Mouse (Mus musculus): ENCODE measurements around the gene Taf3. TPM values are rescaled to one million over a fixed set of nuclear protein-coding genes. Genes with fewer than 3 reads are reported as not detected.

Gene Taf3
- total RNA-seq, 2 experiments from 2014 or later: 3.5 to 9.6 TPM

DNA sequence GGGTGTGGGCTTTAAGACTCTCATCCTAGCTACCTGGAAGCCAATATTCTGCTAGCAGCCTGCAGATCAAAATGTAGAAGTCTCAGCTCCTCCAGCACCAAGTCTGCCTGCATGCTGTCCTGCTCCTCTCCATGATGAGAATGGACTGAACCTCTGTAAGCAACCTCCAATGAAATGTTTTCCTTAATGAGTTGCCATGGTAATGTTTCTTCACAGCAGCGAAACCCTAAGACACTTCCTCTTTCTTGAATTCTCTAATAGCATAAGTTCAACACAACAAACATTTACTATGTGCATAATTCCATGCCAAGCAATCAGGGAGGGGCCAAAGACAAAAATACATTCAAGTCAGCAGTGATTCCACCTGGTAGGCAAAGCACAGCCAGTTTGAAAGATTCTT lies 82.8 kb downstream of the Taf3 start:
- no peak for ATAC-seq (replicated peaks; ENCODE audit: low FRiP score, poor library complexity, severe bottlenecking)

DNA sequence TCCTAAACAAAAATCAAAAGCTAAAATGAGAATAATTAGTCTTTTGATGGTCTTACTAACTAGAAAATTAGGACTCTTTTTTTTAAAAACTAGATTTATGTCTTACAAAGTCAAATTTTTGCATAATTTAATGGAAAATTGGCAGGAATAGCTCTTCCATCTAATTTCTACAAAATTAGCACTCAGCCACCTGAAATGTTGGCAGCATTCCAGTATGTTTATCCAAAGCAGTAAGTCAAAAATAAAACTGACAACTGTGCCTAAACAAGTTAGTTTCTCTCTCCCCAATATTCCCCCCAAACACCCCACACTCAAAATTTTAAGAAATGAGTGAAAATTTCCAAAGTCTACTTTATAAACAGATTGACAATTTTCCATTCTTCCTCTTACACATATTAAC lies 85.5 kb downstream of the Taf3 start:
- ATAC-seq (replicated peaks; ENCODE audit: low FRiP score, poor library complexity, severe bottlenecking): no peak

DNA sequence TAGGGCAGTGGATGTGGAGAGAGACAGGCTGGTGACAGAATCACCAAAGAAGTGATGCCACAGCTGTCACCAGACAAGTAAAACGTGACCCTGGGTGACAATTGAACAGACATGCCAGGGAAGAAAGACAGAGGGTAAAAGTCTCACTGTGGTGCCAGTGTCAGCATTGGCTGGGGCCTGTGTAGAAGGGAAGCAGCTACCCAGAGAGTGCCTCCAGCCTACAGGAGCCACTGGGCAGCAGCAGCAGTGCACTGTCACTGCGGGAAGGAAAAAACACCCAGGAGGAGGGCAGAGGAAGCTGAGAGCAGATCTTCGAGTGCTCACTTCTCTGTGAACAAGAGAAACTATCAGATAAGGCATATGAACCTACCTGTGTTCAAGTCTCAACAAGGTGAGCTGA lies 86.7 kb downstream of the Taf3 start:
- ATAC-seq (replicated peaks; ENCODE audit: low FRiP score, poor library complexity, severe bottlenecking): no peak

DNA sequence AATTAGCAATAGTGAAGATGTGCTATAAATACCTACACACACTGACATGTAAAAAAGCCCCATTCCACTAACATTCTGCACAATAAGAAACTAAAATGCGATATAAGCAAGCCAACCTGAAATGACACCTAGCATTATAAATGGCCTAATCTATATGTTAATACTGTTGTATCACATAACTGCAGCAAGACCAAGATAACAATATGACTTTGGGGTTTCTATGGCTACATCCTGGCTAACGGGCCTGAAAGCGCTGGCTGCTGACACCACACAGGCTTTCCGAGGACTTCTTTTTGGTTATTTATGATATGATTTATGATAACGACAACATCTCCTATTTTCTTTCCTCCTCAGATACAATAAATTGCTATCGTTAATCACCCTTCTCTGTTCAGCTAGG lies 90.4 kb downstream of the Taf3 start:
- no peak for ATAC-seq (replicated peaks; ENCODE audit: low FRiP score, poor library complexity, severe bottlenecking)

DNA sequence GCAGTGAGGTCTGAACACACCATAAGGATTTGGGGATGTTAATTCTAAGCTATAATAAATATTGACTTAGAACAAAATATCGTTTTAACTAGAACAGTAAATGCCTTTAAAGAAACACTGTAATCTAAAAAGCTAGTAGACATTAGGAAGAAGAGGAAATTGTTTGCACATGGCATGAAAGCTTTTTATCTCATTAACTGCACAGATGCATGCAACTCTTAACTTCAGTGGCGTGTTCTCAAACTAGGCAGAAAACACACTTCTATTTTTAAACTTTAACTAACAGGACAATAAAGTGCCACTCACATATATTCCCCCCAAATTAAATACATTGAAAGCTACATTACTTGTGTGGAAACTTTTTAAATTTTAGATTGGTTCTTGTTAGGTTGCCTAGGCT lies 91.8 kb downstream of the Taf3 start:
- ATAC-seq (replicated peaks; ENCODE audit: low FRiP score, poor library complexity, severe bottlenecking): no peak

DNA sequence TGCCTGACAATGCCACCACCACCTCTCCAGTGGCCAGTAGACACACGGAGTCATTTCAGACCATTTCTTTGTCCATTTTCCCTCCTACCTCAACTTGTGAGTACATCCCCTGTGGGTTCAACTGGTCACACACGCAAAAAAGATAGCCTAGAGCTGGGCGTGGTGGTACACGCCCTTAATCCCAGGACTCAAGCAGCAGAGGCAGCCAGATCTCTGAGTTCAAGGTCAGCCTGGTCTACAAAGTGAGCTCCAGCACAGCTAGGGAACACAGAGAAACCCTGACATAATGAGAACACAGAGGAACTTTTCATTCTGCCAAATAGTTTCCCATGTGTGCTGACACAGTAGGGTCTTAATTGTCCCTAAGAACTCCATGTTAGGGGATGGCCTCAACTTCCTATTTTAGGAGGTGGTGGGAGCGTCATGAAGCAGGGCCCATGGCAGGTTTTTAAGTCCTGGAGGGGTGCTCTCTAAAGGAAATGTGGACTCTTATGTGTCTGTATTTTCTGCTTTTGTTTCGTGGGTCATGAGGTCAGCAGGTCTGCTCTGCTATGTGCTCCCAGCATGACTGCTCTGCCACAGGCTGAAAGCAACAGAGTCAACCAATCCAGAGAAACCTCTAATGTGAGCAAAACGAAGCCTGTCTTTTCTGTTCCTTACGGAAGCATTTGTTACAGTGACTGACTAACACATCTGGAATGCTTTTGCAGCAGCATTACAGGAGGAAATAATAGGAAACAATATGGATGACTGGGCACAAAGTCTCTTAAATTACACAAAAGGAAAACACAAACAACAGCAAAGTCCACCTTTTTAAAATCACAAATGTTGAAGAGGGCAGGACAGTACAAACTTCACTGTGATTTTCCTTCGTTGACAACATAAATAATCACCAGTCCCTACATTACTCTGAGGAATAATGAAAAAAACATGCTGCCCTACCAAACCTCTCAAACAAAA lies 92.5 kb downstream of the Taf3 start:
- no peak for ATAC-seq (replicated peaks; ENCODE audit: low FRiP score, poor library complexity, severe bottlenecking)

DNA sequence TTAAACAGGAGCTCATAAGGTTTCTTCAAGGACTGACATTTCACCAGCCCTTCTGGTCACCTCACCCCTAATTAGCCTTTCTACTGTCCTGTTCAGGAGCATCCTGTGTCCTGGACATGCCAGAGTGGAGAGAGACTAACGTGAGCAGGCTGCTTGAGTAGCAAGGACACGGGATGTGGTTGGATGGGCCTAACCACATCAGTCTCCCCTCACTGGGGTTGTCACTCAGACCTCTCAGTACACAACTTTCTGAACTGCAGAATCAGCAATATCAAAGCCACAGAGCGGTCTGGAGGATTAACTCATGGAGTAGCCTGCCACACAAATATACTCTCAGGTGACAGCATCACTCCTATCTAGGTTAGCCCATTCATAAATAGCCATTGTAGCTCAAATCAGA lies 101.7 kb downstream of the Taf3 start:
- ATAC-seq (replicated peaks; ENCODE audit: low FRiP score, poor library complexity, severe bottlenecking): no peak

DNA sequence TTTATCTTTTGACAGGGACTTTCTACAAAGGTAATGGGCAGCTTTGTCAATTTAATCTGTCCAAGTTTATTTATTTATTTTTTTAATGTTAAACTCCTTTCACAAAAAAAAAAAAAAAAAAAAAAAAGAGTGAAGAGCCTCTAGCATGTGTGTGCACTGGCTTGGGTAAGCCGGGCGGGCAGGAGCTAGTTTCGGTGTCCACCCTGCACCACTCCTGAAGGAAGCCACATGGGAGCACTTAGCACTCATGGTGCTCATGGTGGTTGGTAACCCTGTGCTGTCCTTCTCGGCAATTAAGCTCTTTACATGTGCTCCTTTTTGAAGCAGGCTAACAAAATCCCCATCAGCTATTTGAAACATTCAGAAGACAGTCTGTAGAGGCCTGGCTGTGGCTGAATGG lies 102.8 kb downstream of the Taf3 start:
- no peak for ATAC-seq (replicated peaks; ENCODE audit: low FRiP score, poor library complexity, severe bottlenecking)

DNA sequence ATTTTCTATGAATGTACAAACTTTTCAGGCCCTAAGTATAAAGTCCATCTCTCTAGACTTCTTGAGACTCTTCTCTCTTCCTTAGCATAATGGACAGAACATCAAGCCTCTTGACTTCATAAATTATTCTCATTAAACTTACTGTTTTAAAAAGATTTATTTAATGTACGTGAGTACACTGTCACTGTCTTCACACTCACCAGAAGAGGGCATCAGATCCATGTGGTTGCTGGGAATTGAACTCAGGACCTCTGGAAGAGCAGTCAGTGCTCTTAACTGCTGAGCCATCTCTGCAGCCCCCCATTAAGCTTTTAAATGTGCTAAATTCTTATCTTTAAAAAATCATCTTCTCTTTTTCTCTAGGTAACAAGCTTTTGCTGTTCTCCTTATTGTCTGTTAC lies 105.4 kb downstream of the Taf3 start:
- no peak for ATAC-seq (replicated peaks; ENCODE audit: low FRiP score, poor library complexity, severe bottlenecking)

DNA sequence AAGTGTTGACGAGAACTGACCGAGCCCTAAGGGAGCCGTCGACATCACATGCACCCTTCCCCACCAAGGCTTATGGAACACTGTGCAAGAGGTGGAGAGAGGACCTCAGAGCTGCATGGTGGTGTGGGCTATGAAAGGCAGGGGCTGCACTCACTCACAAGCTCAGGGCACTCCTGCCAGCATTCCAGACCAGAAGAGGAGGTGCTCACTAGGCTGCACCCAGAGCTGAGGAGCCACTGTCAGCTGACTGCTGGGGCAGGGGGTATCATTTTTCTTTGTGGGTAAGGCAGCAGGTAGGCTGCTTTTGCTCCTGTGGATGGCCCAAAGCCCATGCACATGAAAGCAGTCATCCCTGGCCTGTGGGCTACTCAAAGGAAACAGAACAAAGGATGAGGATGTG lies 109.1 kb downstream of the Taf3 start:
- ATAC-seq (replicated peaks; ENCODE audit: low FRiP score, poor library complexity, severe bottlenecking): no peak

DNA sequence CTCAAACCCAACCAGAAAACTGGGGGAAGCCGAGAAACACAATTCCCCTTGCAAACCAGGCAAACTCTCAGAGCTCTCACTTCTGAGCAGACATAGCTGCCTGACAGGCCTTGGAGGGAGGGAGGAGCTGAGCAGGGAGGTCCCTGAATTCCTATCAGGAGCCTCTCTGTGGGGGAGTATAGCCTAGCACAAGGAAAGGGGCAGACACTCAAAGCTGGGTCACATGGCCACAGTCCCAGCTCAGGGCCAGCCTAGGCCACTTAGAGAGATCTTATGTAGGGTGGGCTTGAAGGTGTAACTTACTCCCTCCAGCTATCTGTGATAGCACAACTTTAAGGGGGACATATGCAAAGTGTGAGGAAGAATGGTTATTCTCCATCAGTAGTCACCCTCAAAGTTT lies 112.4 kb downstream of the Taf3 start:
- ATAC-seq (replicated peaks; ENCODE audit: low FRiP score, poor library complexity, severe bottlenecking): no peak

DNA sequence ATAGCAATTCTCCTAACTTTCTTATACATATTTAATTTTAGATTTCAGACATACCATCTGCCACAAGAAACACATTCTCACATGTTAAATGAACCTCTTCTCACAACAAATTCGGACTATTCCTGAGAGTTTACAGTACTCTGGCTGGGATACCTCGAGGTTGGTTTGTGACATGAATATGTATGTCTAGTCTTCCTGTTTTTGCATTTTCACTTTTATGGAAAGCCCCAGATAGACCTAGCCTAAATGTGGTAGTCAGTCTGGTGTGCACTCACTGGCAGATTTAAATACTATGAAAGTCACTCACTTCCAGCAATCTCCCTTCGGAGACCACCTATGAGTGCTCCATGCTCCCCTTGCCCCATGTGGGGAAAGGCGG lies 121.5 kb downstream of the Taf3 start:
- no peak for ATAC-seq (replicated peaks; ENCODE audit: low FRiP score, poor library complexity, severe bottlenecking)

DNA sequence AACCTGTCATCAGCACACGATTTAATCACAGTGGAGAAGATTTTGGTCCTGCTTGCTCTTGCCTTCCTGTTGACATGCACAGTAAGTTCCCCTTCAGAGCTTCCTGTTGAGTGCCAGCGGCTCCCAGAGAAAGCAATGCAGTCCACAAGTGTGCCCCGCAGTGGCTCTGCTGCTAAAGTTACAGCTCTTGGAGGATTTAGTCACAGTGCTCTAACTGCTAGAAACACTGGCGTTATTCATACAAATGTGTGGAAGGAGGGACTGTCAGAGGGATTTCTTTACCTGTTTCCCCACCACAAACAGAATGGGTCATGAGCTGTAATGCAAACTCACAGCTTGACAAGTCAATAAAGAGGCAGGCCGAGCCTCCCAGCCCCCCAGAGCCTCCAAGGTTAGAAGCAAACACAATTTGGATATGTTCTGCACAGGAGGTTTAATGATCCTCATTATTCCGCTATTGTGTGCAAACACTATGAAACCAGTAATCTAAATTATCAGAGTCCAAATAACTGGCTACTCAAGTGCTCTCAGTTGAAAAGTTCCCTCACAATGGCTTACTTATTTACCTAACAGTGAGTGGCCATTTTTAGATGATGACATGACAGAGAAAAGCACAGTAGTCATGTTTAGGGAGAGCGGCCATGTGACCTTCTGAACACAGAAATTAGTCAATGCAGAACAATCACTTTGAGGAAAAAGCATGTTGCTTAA lies 122.0 kb downstream of the Taf3 start:
- no peak for ATAC-seq (replicated peaks; ENCODE audit: low FRiP score, poor library complexity, severe bottlenecking)

DNA sequence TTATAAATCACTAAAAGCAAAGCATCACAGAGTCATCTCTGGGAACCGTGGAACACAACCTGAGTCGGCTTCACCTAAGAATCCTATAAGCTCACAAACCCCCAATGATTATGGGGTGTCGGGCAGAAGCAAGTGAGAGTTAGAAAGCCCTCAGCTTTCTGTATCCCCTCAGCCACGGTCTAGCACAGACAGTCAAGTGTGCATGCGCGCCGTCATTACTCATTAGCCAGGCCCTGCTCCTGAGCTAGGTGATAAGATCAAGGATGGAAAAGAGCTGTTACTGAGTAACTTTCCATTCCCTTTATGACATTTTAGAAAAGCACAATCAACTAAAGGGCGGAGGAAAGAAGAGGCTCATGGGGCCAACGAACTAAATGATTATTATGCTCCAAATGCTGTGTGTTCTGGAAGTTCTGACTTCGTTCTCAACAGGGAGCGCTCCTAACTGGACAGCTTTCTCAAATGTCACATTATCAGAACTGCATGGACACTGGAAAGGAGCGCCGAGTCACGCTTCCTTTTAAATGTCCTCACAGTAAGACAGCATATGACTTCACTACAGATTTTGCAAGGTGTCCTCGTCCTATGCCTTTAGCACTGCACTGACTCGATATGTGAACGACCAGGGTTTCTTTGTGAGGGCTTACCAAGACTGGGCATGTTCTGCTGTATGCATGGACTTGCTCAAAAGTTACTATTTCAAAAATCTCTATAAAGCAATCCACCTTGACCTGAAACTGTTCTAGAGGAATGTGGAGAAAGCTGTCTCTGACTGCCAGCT lies 129.5 kb downstream of the Taf3 start:
- ATAC-seq (replicated peaks; ENCODE audit: low FRiP score, poor library complexity, severe bottlenecking): no peak

DNA sequence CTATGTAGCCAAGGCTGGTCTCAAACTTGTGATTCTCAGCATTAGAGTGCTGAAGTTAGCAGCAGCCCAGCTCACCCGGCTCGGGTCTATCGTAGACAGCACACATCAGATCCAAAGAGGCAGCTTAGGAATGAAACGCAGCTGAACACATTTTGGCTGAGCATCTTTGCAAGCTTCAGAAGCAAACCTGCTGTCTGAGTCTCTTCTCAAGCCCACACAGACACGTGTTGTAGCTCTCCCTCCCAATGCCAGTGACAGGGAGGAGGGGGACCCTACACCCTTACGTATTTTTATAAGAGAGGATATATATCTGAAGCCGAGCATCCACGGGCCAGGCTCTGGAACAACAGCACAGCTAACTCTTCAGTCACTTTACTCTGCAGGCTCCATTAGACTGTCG lies 130.8 kb downstream of the Taf3 start:
- no peak for ATAC-seq (replicated peaks; ENCODE audit: low FRiP score, poor library complexity, severe bottlenecking)

DNA sequence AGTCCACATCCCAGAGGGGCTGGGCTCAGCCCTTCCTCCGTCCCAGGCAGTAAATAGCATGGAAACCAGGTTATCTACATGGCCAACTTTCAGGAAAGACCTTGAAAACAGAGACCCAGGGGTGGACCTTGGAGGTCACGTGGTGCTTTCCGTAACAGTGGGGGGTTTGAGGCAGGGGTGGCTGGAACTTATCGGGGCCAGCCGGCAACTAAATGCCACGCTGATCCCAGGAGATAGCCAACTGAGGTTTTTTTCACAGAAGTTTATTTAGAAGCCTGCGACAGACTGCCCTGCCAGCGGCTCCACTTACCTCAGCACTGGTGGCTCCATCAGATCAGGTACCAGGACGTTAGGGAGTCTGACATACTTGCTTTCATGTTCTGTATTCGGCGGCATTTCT lies 142.4 kb downstream of the Taf3 start:
- ATAC-seq (replicated peaks; ENCODE audit: low FRiP score, poor library complexity, severe bottlenecking): no peak

DNA sequence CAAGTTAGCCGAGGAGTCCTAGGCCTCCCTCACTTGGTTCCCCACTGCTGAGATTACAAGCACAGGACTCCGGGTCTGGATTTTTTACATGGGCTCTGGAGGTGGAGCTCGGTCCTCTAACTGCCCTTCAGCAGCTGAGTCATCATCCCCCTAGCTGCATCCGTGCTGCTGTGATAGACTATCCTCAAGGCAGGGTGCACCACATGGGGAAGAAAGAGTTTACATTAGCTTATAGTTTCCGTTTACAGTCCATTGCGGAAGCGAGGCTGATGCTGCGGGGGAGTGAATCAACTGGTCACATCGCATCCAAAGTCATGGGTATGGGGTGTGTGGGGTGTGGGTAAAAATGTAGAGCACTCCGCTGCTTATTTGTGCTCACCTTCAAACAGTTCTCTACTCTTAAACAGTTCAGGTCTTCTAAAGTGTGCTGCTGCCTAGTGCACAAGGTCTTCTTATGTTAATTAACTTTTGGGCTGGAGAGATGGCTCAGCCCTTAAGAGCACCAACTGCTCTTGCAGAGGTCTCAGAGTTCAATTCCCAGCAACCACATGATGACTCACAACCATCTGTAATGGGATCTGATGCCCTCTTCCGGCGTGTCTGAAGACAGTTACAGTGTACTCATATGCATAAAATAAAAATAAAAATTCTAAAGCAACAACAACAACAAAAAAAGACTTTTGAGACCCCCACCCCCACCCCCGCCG lies 144.4 kb downstream of the Taf3 start:
- no peak for ATAC-seq (replicated peaks; ENCODE audit: low FRiP score, poor library complexity, severe bottlenecking)

DNA sequence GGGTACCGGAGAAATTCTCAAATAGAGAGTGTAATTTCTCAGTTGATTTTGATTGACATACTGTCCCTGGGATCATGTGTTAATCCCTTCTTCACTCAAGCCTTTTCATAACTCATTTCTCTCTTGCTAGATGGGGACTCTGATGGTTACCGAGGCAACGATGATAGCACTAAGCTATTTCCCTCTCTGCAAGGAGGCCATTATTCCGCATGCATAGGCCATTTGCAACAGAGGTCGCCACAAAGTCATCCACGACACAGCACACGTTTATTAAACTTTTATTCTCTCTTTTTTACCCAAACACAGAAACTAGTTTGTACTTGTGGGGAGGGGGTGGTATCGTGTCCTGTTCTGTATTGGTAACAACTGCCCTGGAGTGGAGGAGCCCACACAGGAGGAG lies 150.6 kb downstream of the Taf3 start:
- ATAC-seq (replicated peaks; ENCODE audit: low FRiP score, poor library complexity, severe bottlenecking): no peak

DNA sequence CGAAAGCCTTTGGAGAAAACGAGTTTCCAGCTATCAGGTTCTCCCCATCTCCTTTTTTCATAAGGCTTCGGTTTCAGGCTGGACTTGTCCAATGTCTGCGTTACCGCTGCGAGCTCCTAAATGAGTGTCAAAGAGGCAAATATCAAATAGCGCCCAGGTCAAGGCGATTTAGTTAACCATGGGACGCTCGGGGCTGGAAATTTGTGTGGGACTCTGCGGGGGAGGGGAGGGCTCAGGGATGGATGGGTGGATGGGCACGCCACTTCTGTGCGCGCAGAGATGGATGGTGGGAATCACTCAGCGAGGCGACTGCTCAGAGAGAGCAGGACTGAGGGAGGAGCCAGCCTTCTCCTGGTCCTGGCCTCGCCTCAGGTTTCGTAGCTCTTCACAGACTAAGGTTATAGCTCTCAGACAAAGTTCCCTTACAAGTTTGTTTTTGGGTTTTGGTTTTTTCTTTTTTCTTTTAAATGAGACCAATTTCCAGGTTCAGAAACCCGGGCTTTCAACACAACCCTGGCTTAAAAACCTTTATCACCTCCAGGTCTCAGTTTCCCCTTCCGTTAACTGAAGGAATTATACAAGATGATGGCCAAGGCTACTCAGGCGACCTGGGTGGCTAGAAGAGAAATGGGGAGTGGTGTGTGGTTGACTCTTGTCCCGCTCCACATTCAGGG lies 152.2 kb downstream of the Taf3 start:
- no peak for ATAC-seq (replicated peaks; ENCODE audit: low FRiP score, poor library complexity, severe bottlenecking)
